In the genomic region with DNA sequence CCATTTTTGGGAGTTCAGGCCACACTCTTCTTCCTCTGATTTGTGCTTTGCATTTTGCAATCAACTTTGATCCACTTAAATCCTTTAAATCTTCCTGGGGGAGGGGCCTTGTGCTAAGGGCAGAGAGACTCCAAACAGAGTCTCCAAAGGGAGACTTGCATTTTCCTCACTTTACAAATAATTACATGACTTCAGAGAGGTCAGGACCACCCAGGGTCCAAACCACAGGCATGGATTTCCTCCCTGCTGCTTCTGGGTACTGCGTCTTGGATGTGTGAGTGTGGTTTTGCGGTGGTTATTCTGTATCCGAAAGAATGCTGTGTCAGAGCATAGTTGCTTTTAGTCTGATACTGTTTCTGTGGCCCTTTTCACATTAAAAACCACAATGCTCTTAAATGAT, we compare ENCODE assay signal across 11 mouse cellular contexts.
A peak's percentile ranks its signal among the peaks of the same experiment; 100 is the strongest.
DNase-seq lines count a peak whose midpoint lies in the region; ATAC-seq and TF ChIP-seq lines count a peak whose summit lies in the region.
"Had no signal": no experiment of that assay in that cellular context is flagged by ENCODE, and none has a peak within 500 bp of the region (broad histone marks: within the 10 kb centered on the region; RNA-seq: fewer than 3 reads in every experiment).

No protein-coding gene starts in this region.

- whole genome bisulfite sequencing in kidney, adult 2 months, result 46% methylated on average over 3 of the region's 3 CpGs
- WGBS in kidney, embryonic 14.5 days, result 46% methylated on average over 3 of the region's 3 CpGs
- 12% methylated on average over 3 of the region's 3 CpGs for WGBS in limb, embryonic 12.5 days

- H3K4me3 ChIP-seq in kidney, adult 2 months (ENCODE audit: insufficient read depth, low read depth, low read length), result no peak overlapping the region
- H3K4me3 ChIP-seq in kidney, embryonic 14.5 days (ENCODE audit: low read length), result no peak overlapping the region
- no peak overlapping the region for H3K4me3 ChIP-seq in limb, embryonic 12.5 days (replicated peaks)

- H3K36me3 ChIP-seq in kidney, adult 2 months (ENCODE audit: control insufficient read depth, insufficient read depth, low read length), result no peaks in the 10 kb centered on the region
- no peaks in the 10 kb centered on the region for H3K36me3 ChIP-seq in kidney, embryonic 14.5 days (ENCODE audit: control insufficient read depth, insufficient read depth, low read length)
- peaks cover 7% of the 10 kb centered on the region for H3K36me3 ChIP-seq in limb, embryonic 12.5 days

- ATAC-seq in kidney, embryonic 14.5 days (ENCODE audit: low FRiP score, low TSS enrichment), result no peak
- peak; percentile 35; the same call in 1 of the 2 replicates for ATAC-seq in limb, embryonic 12.5 days (ENCODE audit: insufficient number of reproducible peaks, insufficient read depth, low FRiP score, low TSS enrichment, low read depth)
- ATAC-seq: forebrain, embryonic 16.5 days had no signal

- no peaks in the 10 kb centered on the region for H3K27me3 ChIP-seq in kidney, adult 2 months (replicated peaks; ENCODE audit: control insufficient read depth, insufficient read depth, low read length)
- no peaks in the 10 kb centered on the region for H3K27me3 ChIP-seq in kidney, embryonic 14.5 days (ENCODE audit: control insufficient read depth, insufficient read depth, low read length)
- 0 out of 2 replicates have a peak, but pooled peaks cover 4% of the 10 kb centered on the region for H3K27me3 ChIP-seq in limb, embryonic 12.5 days

- no peak for TF ChIP-seq POLR2A in kidney, adult 2 months (IDR thresholded peaks at IDR 0.05; ENCODE audit: low read depth, low read length)

- H3K9ac ChIP-seq in kidney, embryonic 14.5 days (ENCODE audit: low read depth, low read length), result no peak overlapping the region
- H3K9ac ChIP-seq in limb, embryonic 12.5 days (replicated peaks), result no peak overlapping the region
- H3K9ac ChIP-seq: liver, embryonic 14.5 days had no signal

- TF ChIP-seq CTCF in kidney, adult 2 months (conservative IDR thresholded peaks at IDR 0.05; ENCODE audit: insufficient read depth, insufficient read length, low read depth, low read length), result no peak

- DNase-seq in kidney, adult 2 months, result peak; percentile 39
- DNase-seq in 3T3-L1 (ENCODE audit: low read depth, low spot score), result peak; percentile 93
- peak; percentile 77 for DNase-seq in NIH3T3 (ENCODE audit: low read depth)
- no peak for DNase-seq in adrenal gland, postnatal 25 days
- no peak for DNase-seq in gastrocnemius, postnatal 25 days
- DNase-seq in adrenal gland, adult 2 months, result no peak
- DNase-seq: cerebellum, adult 2 months had no signal

- no peaks in the 10 kb centered on the region for H3K9me3 ChIP-seq in kidney, embryonic 14.5 days (ENCODE audit: control insufficient read depth, low read length)
- no peaks in the 10 kb centered on the region for H3K9me3 ChIP-seq in limb, embryonic 12.5 days

- no peak overlapping the region for H3K4me2 ChIP-seq in kidney, embryonic 14.5 days (replicated peaks; ENCODE audit: low read depth, low read length)
- no peak overlapping the region for H3K4me2 ChIP-seq in limb, embryonic 12.5 days

- peaks cover 8% of the 10 kb centered on the region for H3K4me1 ChIP-seq in kidney, adult 2 months (ENCODE audit: control insufficient read depth, insufficient read depth, low read length)
- peaks cover 64% of the 10 kb centered on the region for H3K4me1 ChIP-seq in kidney, embryonic 14.5 days (ENCODE audit: control insufficient read depth, insufficient read depth, low read length)
- H3K4me1 ChIP-seq in limb, embryonic 12.5 days (replicated peaks), result peaks cover 65% of the 10 kb centered on the region

- H3K27ac ChIP-seq in kidney, adult 2 months (ENCODE audit: insufficient read depth, low read depth, low read length), result 0 out of 2 replicates have a peak overlapping the region, but pooled peaks have one; percentile 17
- no peak overlapping the region for H3K27ac ChIP-seq in kidney, embryonic 14.5 days (ENCODE audit: low read depth, low read length)
- no peak overlapping the region for H3K27ac ChIP-seq in limb, embryonic 12.5 days
- H3K27ac ChIP-seq: liver, embryonic 14.5 days had no signal

Comparison
In these comparisons a context has a peak if more than half of its experiments do, and no peak if none do; other contexts are left out.
1. DNase-seq: peak in kidney, adult 2 months (single experiment), 3T3-L1 (single experiment) and NIH3T3 (single experiment); none in adrenal gland, postnatal 25 days (single experiment), gastrocnemius, postnatal 25 days (single experiment) and adrenal gland, adult 2 months (single experiment).